17 mouse cellular contexts compared by ENCODE assay signal in the genomic region with DNA sequence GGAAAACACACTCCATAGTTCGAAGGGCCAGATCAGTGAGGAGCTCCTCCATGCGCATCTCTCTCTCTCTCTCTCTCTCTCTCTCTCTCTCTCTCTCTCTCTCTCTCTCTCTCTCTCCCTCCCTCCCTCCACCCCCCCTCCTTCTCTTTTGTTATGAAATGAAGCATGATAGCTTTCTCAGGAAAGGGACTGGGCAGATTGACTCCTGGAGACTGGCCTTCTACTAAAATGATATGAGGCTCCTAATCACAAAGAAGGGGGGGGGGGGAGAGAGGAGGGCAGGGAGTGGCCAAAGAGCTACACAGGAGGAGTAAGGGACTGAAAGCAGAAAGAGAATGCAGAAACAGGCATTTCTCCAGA. TPM values are rescaled to one million over a fixed set of nuclear protein-coding genes. Genes with fewer than 3 reads are reported as not detected.
A peak's percentile ranks its signal among the peaks of the same experiment; 100 is the strongest.
DNase-seq lines count a peak whose midpoint lies in the region; ATAC-seq lines count a peak whose summit lies in the region.
"Had no signal": no experiment of that assay in that cellular context is flagged by ENCODE, and none has a peak within 500 bp of the region (broad histone marks: within the 10 kb centered on the region; RNA-seq: fewer than 3 reads in every experiment).

No protein-coding gene starts in this region.

- peaks cover 39% of the 10 kb centered on the region for H3K36me3 ChIP-seq in limb, embryonic 12.5 days
- H3K36me3 ChIP-seq in limb, embryonic 10.5 days, result peaks cover 26% of the 10 kb centered on the region
- H3K36me3 ChIP-seq in forebrain, embryonic 14.5 days (ENCODE audit: control insufficient read depth, insufficient read depth, low read length), result 0 out of 2 replicates have a peak, but pooled peaks cover 3% of the 10 kb centered on the region
- H3K36me3 ChIP-seq: lung, embryonic 15.5 days had no signal

- 0 out of 2 replicates have a peak overlapping the region, but pooled peaks have one; percentile 17 for H3K27ac ChIP-seq in limb, embryonic 12.5 days
- H3K27ac ChIP-seq in limb, embryonic 10.5 days, result no peak overlapping the region
- peak overlapping the region; percentile 30; the same call in 1 of the 2 replicates for H3K27ac ChIP-seq in forebrain, embryonic 14.5 days (ENCODE audit: low read depth, low read length)
- H3K27ac ChIP-seq: heart, embryonic 13.5 days; lung, embryonic 15.5 days had no signal

- WGBS in limb, embryonic 12.5 days, result 93% methylated on average over 2 of the region's 2 CpGs
- WGBS in limb, embryonic 10.5 days, result 92% methylated on average over 2 of the region's 2 CpGs
- 51% methylated on average over 2 of the region's 2 CpGs for WGBS in forebrain, embryonic 14.5 days

- DNase-seq in limb, embryonic 10.5 days (ENCODE audit: low spot score), result no peak
- peak; percentile 46 for DNase-seq in forebrain, embryonic 14.5 days (ENCODE audit: low spot score)
- DNase-seq in retina, postnatal 1 day, result peak; percentile 85
- DNase-seq in left cerebral cortex, adult 18-20 months (ENCODE audit: low spot score in 2 of 2), result no peak
- DNase-seq in natural killer cell, adult 2 months (ENCODE audit: low spot score in 2 of 2), result no peak
- DNase-seq: cerebellum, adult 11-12 months; gastrocnemius, postnatal 36 days; heart, postnatal 4 days; kidney, adult 11 months; kidney, postnatal 25 days; layer of hippocampus, adult 9-11 months had no signal

- H3K4me1 ChIP-seq in limb, embryonic 12.5 days (replicated peaks), result no peaks in the 10 kb centered on the region
- no peaks in the 10 kb centered on the region for H3K4me1 ChIP-seq in limb, embryonic 10.5 days
- H3K4me1 ChIP-seq in forebrain, embryonic 14.5 days (ENCODE audit: control insufficient read depth, insufficient read depth, low read length), result no peaks in the 10 kb centered on the region
- H3K4me1 ChIP-seq: lung, embryonic 15.5 days had no signal

- no peak overlapping the region for H3K4me2 ChIP-seq in limb, embryonic 12.5 days
- H3K4me2 ChIP-seq in forebrain, embryonic 14.5 days (ENCODE audit: low read length), result no peak overlapping the region
- H3K4me2 ChIP-seq: heart, embryonic 13.5 days; liver, embryonic 11.5 days; lung, embryonic 15.5 days had no signal

- no peaks in the 10 kb centered on the region for H3K27me3 ChIP-seq in limb, embryonic 12.5 days
- no peaks in the 10 kb centered on the region for H3K27me3 ChIP-seq in limb, embryonic 10.5 days (ENCODE audit: low read depth, poor library complexity, severe bottlenecking)
- no peaks in the 10 kb centered on the region for H3K27me3 ChIP-seq in forebrain, embryonic 14.5 days (replicated peaks; ENCODE audit: control insufficient read depth, insufficient read depth, low read length)
- H3K27me3 ChIP-seq: heart, embryonic 13.5 days; lung, embryonic 15.5 days; megakaryocyte, embryonic 14.5 days had no signal

- no peaks in the 10 kb centered on the region for H3K9me3 ChIP-seq in limb, embryonic 12.5 days
- no peaks in the 10 kb centered on the region for H3K9me3 ChIP-seq in limb, embryonic 10.5 days (replicated peaks)
- no peaks in the 10 kb centered on the region for H3K9me3 ChIP-seq in forebrain, embryonic 14.5 days (replicated peaks; ENCODE audit: control insufficient read depth, low read length)
- H3K9me3 ChIP-seq: heart, embryonic 13.5 days; lung, embryonic 15.5 days; megakaryocyte, embryonic 14.5 days had no signal

- no peak for ATAC-seq in limb, embryonic 12.5 days (ENCODE audit: insufficient number of reproducible peaks, insufficient read depth, low FRiP score, low TSS enrichment, low read depth)
- ATAC-seq in forebrain, embryonic 14.5 days, result peak; percentile 34; the same call in 1 of the 2 replicates
- ATAC-seq in megakaryocyte progenitor cell, adult 5-6 weeks (replicated peaks; ENCODE audit: poor library complexity), result peak; percentile 42; the same call in 1 of the 2 replicates

- no peak overlapping the region for H3K4me3 ChIP-seq in limb, embryonic 12.5 days (replicated peaks)
- H3K4me3 ChIP-seq in limb, embryonic 10.5 days, result no peak overlapping the region
- H3K4me3 ChIP-seq in forebrain, embryonic 14.5 days (ENCODE audit: low read depth, low read length), result no peak overlapping the region
- H3K4me3 ChIP-seq: heart, embryonic 13.5 days; lung, embryonic 15.5 days; megakaryocyte, embryonic 14.5 days had no signal

- no peak overlapping the region for H3K9ac ChIP-seq in limb, embryonic 12.5 days (replicated peaks)
- H3K9ac ChIP-seq in forebrain, embryonic 14.5 days (ENCODE audit: low read length), result no peak overlapping the region
- H3K9ac ChIP-seq: heart, embryonic 13.5 days; lung, embryonic 15.5 days had no signal

RNA-seq across cellular contexts. Expression of gene Gstz1, which starts 8.6 kb away (rescaled TPM):
- 29.1 and 30.0 TPM in 2 replicates for polyA plus RNA-seq in limb, embryonic 12.5 days (2016; fragmentation: Nextera tagmentation; extraction: Ambion mirVana)
- polyA plus RNA-seq in limb, embryonic 10.5 days (2016; fragmentation: Nextera tagmentation; extraction: Ambion mirVana), result 25.6 and 31.3 TPM in 2 replicates
- 31.4 and 33.8 TPM in 2 replicates for polyA plus RNA-seq in forebrain, embryonic 14.5 days (2014; fragmentation: Nextera tagmentation; extraction: Ambion mirVana)
- 30.9 and 31.3 TPM in 2 replicates for total RNA-seq in megakaryocyte progenitor cell, adult 5-6 weeks (2015)
- 26.1 and 27.1 TPM in 2 replicates for total RNA-seq in megakaryocyte progenitor cell, adult 5-6 weeks (2017)
- total RNA-seq in left cerebral cortex, adult 18-20 months (2021), result 10 to 100 TPM; 48.2 to 51.6 TPM

RNA-seq across cellular contexts. Expression of gene Pomt2, which starts 9.4 kb away (rescaled TPM):
- 16.4 and 17.2 TPM in 2 replicates for polyA plus RNA-seq in limb, embryonic 12.5 days (2016; fragmentation: Nextera tagmentation; extraction: Ambion mirVana)
- polyA plus RNA-seq in limb, embryonic 10.5 days (2016; fragmentation: Nextera tagmentation; extraction: Ambion mirVana), result 15.7 and 18.7 TPM in 2 replicates
- polyA plus RNA-seq in forebrain, embryonic 14.5 days (2014; fragmentation: Nextera tagmentation; extraction: Ambion mirVana), result 12.2 and 14.8 TPM in 2 replicates
- total RNA-seq in megakaryocyte progenitor cell, adult 5-6 weeks (2015), result 6.4 and 7.7 TPM in 2 replicates
- total RNA-seq in megakaryocyte progenitor cell, adult 5-6 weeks (2017), result 10.3 and 10.9 TPM in 2 replicates
- 10 to 100 TPM; 16.0 to 18.7 TPM for total RNA-seq in left cerebral cortex, adult 18-20 months (2021)

RNA-seq across cellular contexts. Expression of gene Ngb, which starts 36.0 kb away (rescaled TPM):
- 0.26 and 0.41 TPM in 2 replicates for polyA plus RNA-seq in limb, embryonic 12.5 days (2016; fragmentation: Nextera tagmentation; extraction: Ambion mirVana)
- polyA plus RNA-seq in limb, embryonic 10.5 days (2016; fragmentation: Nextera tagmentation; extraction: Ambion mirVana), result 0.11 and 0.45 TPM in 2 replicates
- polyA plus RNA-seq in forebrain, embryonic 14.5 days (2014; fragmentation: Nextera tagmentation; extraction: Ambion mirVana), result 1.8 and 2.0 TPM in 2 replicates
- total RNA-seq in megakaryocyte progenitor cell, adult 5-6 weeks (2015), result 0.49 TPM in 1 of 2 replicates, not detected in the other
- total RNA-seq in megakaryocyte progenitor cell, adult 5-6 weeks (2017), result 0.51 and 0.75 TPM in 2 replicates
- total RNA-seq in left cerebral cortex, adult 18-20 months (2021), result 10 to 100 TPM in 1 of 2 experiments, 1 to 10 TPM in 1; 6.2 to 11.6 TPM
- total RNA-seq: gastrocnemius, postnatal 36 days; heart, postnatal 4 days had no signal
- polyA plus RNA-seq: liver, embryonic 11.5 days had no signal

Comparison
In these comparisons a context has a peak if more than half of its experiments do, and no peak if none do; other contexts are left out.
1. DNase-seq: peak in forebrain, embryonic 14.5 days (single experiment) and retina, postnatal 1 day (single experiment); none in limb, embryonic 10.5 days (single experiment), left cerebral cortex, adult 18-20 months (0 of 2) and natural killer cell, adult 2 months (0 of 2).